Mouse (Mus musculus) lung, embryonic 15.5 days (tissue): ENCODE data around the gene Gm47959. TPM values are rescaled to one million over a fixed set of nuclear protein-coding genes. Genes with fewer than 3 reads are reported as not detected.

ENCODE experiments used
- ATAC-seq: fragments of 200-750 bp; cut with Nextera tagmentation; 2 replicates; pipeline ENCODE4 v1.8.0; 2017; ENCODE audit warnings: moderate number of reproducible peaks, borderline replicate concordance; ENCODE audit not compliant: low FRiP score, low TSS enrichment; ENCODE audit errors: extremely low read depth
- H3K27ac ChIP-seq: fragments of 300-500 bp; sonication (generic); 2 replicates; pipeline ENCODE4 v1.5.1; 2015; ENCODE audit warnings: moderate library complexity, mild to moderate bottlenecking, inconsistent platforms
- H3K27me3 ChIP-seq: fragments of 300-500 bp; sonication (generic); 2 replicates; pipeline ENCODE4 v1.6.1; 2015; ENCODE audit warnings: inconsistent platforms
- H3K36me3 ChIP-seq: fragments of 300-500 bp; sonication (generic); 2 replicates; pipeline ENCODE4 v1.6.1; 2015; ENCODE audit warnings: inconsistent platforms
- H3K4me1 ChIP-seq: fragments of 300-500 bp; sonication (generic); 2 replicates; pipeline ENCODE4 v1.6.1; 2015; ENCODE audit warnings: inconsistent platforms
- H3K4me2 ChIP-seq: fragments of 300-500 bp; sonication (generic); 2 replicates; pipeline ENCODE4 v1.6.1; 2015; ENCODE audit warnings: inconsistent platforms, mild to moderate bottlenecking, moderate library complexity
- H3K4me3 ChIP-seq: fragments of 300-500 bp; sonication (generic); 2 replicates; pipeline ENCODE4 v1.5.1; 2015; ENCODE audit warnings: mild to moderate bottlenecking, inconsistent platforms
- H3K9ac ChIP-seq: fragments of 300-500 bp; sonication (generic); 2 replicates; pipeline ENCODE4 v1.6.1; 2015; ENCODE audit warnings: inconsistent platforms
- H3K9me3 ChIP-seq: fragments of 300-500 bp; sonication (generic); 2 replicates; pipeline ENCODE4 v1.6.1; 2016; ENCODE audit warnings: inconsistent platforms
- WGBS: fragments of 180-500 bp; shearing (Covaris S2); methylation state at CpG from one replicate; pipeline ENCODE4 v1.1.7; 2015; 5-methylcytosine and 5-hydroxymethylcytosine counted together
- polyA plus RNA-seq: library from polyadenylated mRNA; unstranded; fragments of >200 nt; fragmentation: Nextera tagmentation; extraction: Ambion mirVana; gene quantifications from 2 replicates; pipeline ENCODE4 v1.2.1, GENCODE M21; 2015

Gm47959 gene
- polyA plus RNA-seq, 1 experiment from 2014 or later, result not detected

DNA sequence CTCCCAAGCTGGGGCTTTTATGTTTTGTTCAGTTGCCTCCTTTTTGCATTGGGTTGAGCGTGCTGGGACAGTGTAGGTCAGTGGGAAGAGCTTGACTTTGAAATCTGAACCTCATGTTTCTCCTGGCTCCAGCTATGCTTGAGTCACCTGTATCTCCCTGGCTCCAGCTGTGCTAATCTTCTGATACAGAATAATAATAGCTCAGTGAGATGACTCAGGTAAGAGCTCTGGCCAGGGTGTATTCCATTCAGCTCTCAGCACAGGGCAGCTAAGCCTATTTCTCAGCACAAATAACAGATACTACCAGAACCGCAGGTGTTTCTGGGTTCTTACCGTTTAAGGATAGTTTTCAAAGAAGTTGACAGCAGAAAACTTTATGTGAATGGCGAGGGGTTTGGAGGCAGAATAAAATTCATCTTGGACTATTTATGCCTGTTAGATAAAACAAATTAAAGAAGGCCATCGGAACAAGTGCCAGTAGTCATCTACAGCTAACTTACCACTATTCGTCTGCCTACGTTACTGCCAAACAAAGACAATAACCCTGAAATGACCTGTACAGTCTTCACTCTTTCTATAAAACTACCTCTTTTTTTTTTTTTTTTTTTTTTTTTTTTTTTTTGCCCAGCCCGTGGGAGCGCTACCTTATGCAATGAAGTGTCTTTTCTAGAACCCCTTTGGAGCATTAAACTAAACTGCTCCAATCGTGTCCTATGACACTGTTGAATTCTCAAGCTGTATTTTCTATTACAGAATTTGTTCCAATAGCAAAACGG, 36.7 kb downstream of the Gm47959 start:
- Histone ChIP-seq H3K4me3 (no peak overlapping the region), H3K4me2 (peak overlapping the region; percentile 68; the same call in 1 of the 2 replicates), H3K27me3 (no peaks in the 10 kb centered on the region), H3K27ac (no peak overlapping the region), H3K9me3 (no peaks in the 10 kb centered on the region), H3K9ac (no peak overlapping the region), H3K4me1 (no peaks in the 10 kb centered on the region; the same call in 1 of the 2 replicates), H3K36me3 (no peaks in the 10 kb centered on the region)
- ATAC-seq, result no peak
- WGBS, result 73% methylated on average over 11 of the region's 11 CpGs

DNA sequence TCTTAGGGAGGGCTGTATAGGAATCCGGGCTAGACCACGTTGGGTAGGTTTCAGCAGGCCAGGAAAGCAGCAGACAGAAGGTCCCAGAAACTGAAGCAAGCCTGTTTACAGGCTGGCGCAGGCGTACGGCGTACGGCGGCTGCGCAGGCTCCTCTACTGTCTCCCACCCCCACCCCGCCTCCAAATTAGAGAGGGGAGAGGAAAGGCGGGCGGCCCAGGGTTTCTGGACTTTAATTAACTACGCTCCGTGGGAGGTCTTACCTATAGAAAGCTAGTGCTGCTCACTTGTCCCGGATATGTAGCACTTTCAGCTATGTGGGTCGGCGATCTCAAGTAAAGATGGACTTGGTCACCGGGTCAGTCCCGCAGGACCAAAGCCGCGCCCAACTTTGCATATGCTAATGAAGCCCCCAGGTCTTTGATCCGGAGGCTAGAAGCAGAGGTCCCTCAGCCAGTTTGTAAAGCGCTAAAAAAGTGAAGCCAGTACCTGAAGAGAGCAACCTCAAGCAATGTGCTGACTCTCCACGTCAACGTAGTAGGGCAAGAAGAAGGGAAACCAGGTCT, 37.8 kb downstream of the Gm47959 start, which contains the start of gene Slc19a3:
TSS of gene Slc19a3 (minus strand) at position 340 of the 564 bp plus-strand sequence.
- no peaks in the 10 kb centered on the region for H3K36me3 ChIP-seq
- ATAC-seq, result peak; percentile 88
- no peaks in the 10 kb centered on the region; the same call in 1 of the 2 replicates for H3K4me1 ChIP-seq
- WGBS, result 2% methylated on average over 25 of the region's 25 CpGs
- no peaks in the 10 kb centered on the region for H3K9me3 ChIP-seq
- H3K4me3 ChIP-seq, result peak within 1 kb of the TSS; percentile 57
- no peaks in the 10 kb centered on the region for H3K27me3 ChIP-seq
- H3K27ac ChIP-seq, result no peak within 1 kb of the TSS
- peak within 1 kb of the TSS; percentile 68 for H3K4me2 ChIP-seq
- peak within 1 kb of the TSS; percentile 42 for H3K9ac ChIP-seq

DNA sequence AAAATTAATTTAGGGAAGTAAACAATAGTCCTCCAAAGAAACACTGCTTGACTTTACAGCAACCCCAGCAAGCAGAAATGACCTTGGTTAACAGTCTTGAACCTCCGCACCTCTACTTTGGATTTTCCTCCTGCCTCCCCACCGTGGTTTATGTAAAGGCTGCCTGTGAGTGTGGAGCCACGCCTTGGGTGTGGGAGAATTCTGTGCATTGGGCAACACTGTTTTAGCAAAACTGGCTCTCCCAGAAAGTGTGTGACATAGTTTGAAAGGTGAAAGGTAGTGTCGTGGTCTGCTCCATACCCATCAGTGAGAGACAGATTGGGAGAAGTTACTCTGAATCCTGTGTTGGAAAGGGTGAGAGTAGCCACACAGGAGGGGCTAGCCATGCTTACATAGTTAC, 38.7 kb downstream of the Gm47959 start:
- ATAC-seq, result no peak
- H3K27me3 ChIP-seq, result no peaks in the 10 kb centered on the region
- 71% methylated on average over 4 of the region's 4 CpGs for WGBS

DNA sequence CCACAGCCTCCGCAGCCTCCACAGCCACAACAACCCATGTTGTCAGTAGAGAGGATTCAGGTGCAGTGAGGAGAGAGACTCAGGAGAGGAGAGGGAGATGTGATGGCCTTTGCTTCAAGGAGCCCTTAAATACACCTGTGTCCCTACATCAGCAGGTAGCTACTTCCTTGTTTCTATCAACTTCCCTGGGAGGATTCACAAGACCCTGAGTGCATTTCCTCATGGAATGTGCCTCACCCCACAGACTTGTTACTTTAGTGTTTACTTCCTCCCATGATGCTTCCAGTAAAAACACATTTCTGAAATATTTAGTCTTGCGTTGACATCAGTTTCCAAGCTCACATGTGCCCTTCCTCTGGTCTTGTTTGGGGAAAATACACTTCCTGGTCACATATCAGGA, 42.0 kb downstream of the Gm47959 start, which contains the start of gene Krtap28-10:
TSS of gene Krtap28-10 (minus strand) at position 101 of the 400 bp plus-strand sequence.
- 80% methylated on average over 2 of the region's 2 CpGs for WGBS
- Histone ChIP-seq H3K27me3 (no peaks in the 10 kb centered on the region), H3K4me2 (no peak within 1 kb of the TSS), H3K9me3 (no peaks in the 10 kb centered on the region), H3K36me3 (no peaks in the 10 kb centered on the region), H3K9ac (no peak within 1 kb of the TSS), H3K27ac (no peak within 1 kb of the TSS), H3K4me3 (no peak within 1 kb of the TSS), H3K4me1 (no peaks in the 10 kb centered on the region; the same call in 1 of the 2 replicates)
- no peak for ATAC-seq

More for the DNA sequence above, 38.7 kb downstream of the Gm47959 start:
- Histone ChIP-seq H3K9ac (no peak overlapping the region), H3K36me3 (no peaks in the 10 kb centered on the region), H3K4me3 (no peak overlapping the region), H3K9me3 (no peaks in the 10 kb centered on the region), H3K27ac (no peak overlapping the region), H3K4me1 (no peaks in the 10 kb centered on the region; the same call in 1 of the 2 replicates), H3K4me2 (no peak overlapping the region)

DNA sequence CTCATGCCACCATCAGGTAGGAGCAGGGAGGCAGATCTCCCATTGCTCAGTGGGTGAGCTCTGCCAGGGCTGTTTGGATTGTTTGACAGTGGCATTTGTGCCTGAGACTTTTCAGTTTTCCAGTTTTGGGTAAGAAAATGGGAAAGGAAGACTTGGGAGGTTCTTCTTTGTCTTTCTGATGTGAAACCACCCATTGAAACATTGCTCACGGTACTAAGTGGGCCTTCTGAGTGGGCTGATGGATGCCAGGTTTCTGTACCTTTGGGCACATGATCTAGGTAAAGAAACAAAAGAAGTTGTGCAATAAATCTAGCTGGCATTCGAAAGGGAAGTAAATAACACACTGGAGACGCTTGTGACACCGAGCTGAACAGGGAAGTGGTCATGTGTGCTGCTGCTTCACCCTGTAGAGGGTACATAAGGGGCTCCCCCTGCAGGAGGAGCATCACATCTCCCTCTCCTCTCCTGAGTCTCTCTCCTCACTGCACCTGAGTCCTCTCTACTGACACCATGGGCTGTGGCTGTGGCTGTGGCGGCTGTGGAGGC, 44.6 kb downstream of the Gm47959 start, which contains the start of gene Gm47969:
TSS of gene Gm47969 (plus strand) at position 51 of the 546 bp plus-strand sequence.
- Histone ChIP-seq H3K9me3 (no peaks in the 10 kb centered on the region), H3K27me3 (no peaks in the 10 kb centered on the region), H3K36me3 (no peaks in the 10 kb centered on the region), H3K27ac (no peak within 1 kb of the TSS), H3K9ac (no peak within 1 kb of the TSS), H3K4me3 (no peak within 1 kb of the TSS), H3K4me1 (no peaks in the 10 kb centered on the region), H3K4me2 (no peak within 1 kb of the TSS)
- ATAC-seq, result 0 out of 2 replicates have a peak, but pooled peaks have one; percentile 19
- WGBS, result 71% methylated on average over 5 of the region's 5 CpGs

Other genes starting within 250 kb of the Gm47959 start
- 0.10 TPM in 2 replicates for gene Tm4sf20, start 232.1 kb upstream of the Gm47959 start, polyA plus RNA-seq
- not detected in 2 replicates for gene Gm47791, start 229.3 kb upstream of the Gm47959 start, polyA plus RNA-seq
- gene Agfg1, start 161.1 kb upstream of the Gm47959 start, polyA plus RNA-seq, result 32.1 and 32.3 TPM in 2 replicates
- gene A030005L19Rik, start 87.2 kb upstream of the Gm47959 start, polyA plus RNA-seq, result 0.19 TPM in 1 of 2 replicates, not detected in the other
- gene A030014E15Rik, start 75.6 kb upstream of the Gm47959 start, polyA plus RNA-seq, result not detected in 2 replicates
- not detected in 2 replicates for gene Gm6217, start 69.1 kb upstream of the Gm47959 start, polyA plus RNA-seq
- gene A030003K21Rik, start 57.2 kb upstream of the Gm47959 start, polyA plus RNA-seq, result not detected in 2 replicates
- gene Gm7544, start 44.5 kb upstream of the Gm47959 start, polyA plus RNA-seq, result not detected in 2 replicates
- gene Gm47955, start 40.3 kb upstream of the Gm47959 start, polyA plus RNA-seq, result not detected in 2 replicates
- gene Slc19a3, start 37.9 kb downstream of the Gm47959 start, polyA plus RNA-seq, result 0.59 and 0.65 TPM in 2 replicates
- not detected in 2 replicates for gene Krtap28-10, start 41.9 kb downstream of the Gm47959 start, polyA plus RNA-seq
- not detected in 2 replicates for gene Gm47969, start 44.4 kb downstream of the Gm47959 start, polyA plus RNA-seq
- gene A030005K14Rik, start 58.8 kb downstream of the Gm47959 start, polyA plus RNA-seq, result not detected in 2 replicates
- not detected in 2 replicates for gene Krtap28-13, start 60.4 kb downstream of the Gm47959 start, polyA plus RNA-seq
- not detected in 2 replicates for gene Ccl20, start 116.2 kb downstream of the Gm47959 start, polyA plus RNA-seq
- 0.36 and 0.78 TPM in 2 replicates for gene Daw1, start 159.2 kb downstream of the Gm47959 start, polyA plus RNA-seq